Mouse (Mus musculus): Measurements from ENCODE around the gene Mtmr2.
"Not testable (repeated sequence)": the region's sequence is repeated elsewhere in the genome, so short reads cannot be mapped to it uniquely, and the experiment has no call there.

Gene Mtmr2

DNA sequence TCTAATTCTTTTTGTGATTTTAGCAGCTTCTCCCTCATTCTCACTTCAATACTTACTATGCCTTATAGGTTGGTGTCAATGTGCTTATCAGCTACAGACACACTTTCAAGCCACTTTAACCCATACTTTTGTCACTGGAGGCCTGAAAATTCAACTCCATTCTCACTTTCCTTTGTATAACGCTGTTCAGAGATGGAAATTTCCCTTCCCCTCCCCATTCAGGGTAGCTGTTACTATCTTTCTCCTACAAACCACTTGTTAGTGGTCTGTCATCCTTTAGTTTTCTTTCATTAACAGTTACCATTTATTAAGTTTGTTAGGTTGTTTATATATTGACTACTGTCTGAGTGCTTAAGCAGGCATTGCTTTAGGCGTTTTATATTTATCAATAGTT is at the start of gene Mtmr2:
Mtmr2 (plus strand) TSS at position 7 of the 394 bp plus-strand sequence.
- no peak for DNase-seq (ENCODE audit: low spot score in 2 of 2)

DNA sequence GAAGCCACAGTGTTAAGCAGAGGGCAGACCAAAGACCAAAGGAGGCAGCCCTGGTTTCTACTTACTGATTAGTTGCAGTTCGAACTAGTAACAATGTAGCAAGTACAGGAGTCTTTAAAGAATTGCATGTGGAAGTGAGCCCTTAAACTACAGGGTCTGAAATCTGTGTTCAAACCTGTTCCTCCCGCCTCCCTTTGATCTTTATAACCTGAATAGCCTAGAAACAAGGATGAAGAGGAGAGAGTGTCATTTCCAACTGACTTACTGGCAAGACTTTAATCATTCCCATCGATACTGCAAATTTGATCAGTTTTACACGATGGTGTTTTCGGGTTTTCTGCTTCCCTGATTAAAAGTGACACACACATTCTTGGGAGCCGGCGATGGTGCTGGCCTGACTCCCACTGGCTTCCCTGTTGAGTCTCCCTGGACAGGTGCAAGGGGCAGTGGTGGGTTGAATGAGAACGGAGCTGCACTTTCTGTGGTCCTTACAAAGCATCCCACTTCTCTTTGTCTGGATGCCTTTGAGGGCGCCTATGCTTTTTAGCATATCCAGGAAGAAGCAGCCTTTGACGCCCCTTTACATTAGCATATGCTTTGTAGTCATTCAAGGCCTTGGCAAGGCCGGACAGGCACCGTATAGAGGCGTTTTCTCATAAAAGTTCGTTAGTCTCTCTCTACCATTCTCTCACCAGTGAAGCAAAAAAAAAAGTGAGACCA is 49.0 kb upstream of the Mtmr2 start:
- no peak for DNase-seq (ENCODE audit: low spot score in 2 of 2)

DNA sequence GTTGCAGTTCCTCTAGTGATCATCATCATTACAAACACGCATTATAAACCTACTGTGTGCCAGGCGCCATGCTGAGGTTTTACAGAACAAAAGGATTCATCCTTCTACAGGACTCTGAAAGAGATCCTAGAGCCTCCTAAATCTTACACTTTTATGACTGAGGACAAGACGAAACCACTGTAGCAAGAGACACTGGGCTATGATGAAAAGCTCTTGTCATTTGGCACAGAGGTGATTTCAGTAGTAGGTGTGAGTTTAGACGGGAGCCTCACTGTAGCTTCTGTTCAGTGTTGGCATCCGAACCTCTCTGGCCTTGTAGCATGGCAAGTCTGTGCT is 48.5 kb upstream of the Mtmr2 start:
- no peak for DNase-seq (ENCODE audit: low spot score in 2 of 2)

- DNase-seq (ENCODE audit: low spot score in 2 of 2), result no peak
Observed at GRCm38 (mm10) chr9:13701773-13702172, 46.4 kb upstream of the Mtmr2 start.

GRCm38 (mm10) chr9:13703100-13703499 is 45.1 kb upstream of the Mtmr2 start:
- no peak for DNase-seq (ENCODE audit: low spot score in 2 of 2)

- DNase-seq (ENCODE audit: low spot score in 2 of 2), result no peak
Observed at GRCm38 (mm10) chr9:13704917-13705316, 43.3 kb upstream of the Mtmr2 start.

DNA sequence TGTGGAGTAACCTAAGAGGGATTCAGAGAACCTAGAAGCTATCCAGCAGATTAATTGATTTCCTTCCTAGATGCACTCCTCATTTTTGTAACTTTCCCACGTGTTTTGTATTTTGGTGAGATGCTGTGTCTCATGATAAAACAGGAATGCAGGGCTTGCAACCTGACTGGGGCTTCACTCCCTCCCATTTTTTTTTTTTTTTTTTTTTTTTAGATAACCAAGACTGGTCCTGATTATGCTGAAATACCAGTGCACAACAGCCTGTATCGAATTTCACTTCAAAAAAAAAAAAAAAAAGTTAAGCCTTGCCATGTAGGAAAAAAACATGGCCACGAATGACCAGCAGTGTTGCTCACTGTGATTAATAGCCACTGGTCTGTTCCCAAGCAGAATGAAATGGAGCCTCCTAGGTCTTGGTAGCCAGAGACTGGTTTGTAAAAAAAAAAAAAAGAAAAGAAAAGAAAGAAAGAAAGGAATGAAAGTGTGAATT is 41.1 kb upstream of the Mtmr2 start:
- DNase-seq (ENCODE audit: low spot score in 2 of 2), result no peak

DNA sequence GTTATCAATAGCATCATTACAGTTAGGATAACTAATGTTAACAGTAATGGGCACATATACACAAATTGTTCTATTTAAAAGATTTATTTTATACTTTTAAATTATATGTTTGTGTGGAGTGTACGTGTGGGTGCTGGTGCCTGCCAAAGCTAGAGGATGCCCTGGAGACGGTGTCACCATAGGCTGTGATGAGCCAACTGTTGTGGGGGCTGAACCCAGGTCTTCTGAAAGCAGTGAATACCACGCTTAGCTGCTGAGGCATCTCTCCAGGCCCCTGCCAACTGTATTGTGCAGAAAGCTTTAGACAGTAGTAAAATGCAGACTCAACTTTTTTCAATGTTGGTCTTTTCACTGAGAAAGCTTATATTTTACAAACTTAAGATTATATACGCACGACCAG is 38.8 kb upstream of the Mtmr2 start:
- no peak for DNase-seq (ENCODE audit: low spot score in 2 of 2)

DNA sequence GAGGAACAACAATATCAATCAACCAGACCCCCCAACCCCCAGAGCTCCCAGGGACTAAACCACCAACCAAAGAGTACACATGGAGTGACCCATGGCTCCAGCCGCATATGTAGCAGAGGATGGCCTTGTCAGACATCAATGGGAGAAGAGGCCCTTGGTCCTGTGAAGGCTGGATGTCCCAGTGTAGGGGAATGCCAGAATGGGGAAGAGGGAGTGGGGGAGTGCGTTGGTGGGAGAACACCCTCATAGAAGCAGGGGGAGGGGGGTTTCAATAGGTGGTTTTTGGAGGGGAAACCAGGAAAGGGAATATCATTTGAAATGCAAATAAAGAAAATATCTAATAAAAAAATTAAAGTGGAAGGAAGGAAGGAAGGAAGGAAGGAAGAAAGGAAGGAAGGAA is 32.3 kb upstream of the Mtmr2 start:
- not testable (repeated sequence) for DNase-seq (ENCODE audit: low spot score in 2 of 2)

- DNase-seq (ENCODE audit: low spot score in 2 of 2), result peak; percentile 77 to 87
Observed at GRCm38 (mm10) chr9:13716316-13717099, 31.7 kb upstream of the Mtmr2 start.

DNA sequence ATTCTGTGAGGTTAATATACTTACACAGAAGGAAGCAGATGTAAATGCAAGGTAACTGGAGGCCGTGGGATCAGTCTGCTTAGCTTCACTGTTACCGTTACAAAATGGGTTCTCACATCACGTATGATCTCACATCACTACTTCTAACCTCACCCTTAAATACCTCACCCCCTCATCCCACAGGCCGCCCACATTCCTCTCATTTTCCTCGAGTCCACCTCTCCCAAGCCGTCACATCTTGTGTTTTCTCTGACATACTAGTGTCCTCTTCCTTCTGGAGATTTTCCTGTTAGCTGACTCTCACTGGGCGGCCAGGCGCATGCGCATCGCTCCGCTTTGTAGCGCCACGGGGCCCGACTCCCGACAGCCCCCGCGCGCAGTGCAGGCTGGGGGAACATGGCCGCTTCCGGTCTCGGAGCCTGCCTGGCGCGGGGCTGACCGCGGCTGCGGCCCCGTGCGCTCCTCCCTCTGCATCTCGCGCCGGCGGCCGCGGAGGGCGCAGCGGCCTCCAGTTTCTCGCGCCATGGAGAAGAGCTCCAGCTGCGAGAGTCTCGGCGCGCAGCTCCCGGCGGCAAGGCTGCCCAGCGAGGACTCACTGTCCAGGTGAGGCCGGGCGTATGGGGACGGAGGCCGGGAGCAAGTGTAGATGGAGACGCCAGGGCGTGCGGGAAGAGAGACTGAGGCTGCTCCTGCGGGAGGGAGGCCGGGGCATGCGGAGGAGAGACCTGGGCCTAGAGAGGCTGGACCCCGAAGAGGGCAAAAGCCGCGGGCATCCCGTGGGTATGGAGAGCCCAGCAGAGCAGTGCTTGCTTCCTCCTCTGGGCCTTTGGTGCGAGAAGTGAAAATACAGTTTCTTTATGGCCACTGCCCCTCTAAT is 826 bp downstream of the Mtmr2 start:
- peak; percentile 96 for DNase-seq (ENCODE audit: low spot score in 2 of 2)

GRCm38 (mm10) chr9:13749675-13749998 is 1.4 kb downstream of the Mtmr2 start:
- DNase-seq (ENCODE audit: low spot score in 2 of 2), result no peak

DNA sequence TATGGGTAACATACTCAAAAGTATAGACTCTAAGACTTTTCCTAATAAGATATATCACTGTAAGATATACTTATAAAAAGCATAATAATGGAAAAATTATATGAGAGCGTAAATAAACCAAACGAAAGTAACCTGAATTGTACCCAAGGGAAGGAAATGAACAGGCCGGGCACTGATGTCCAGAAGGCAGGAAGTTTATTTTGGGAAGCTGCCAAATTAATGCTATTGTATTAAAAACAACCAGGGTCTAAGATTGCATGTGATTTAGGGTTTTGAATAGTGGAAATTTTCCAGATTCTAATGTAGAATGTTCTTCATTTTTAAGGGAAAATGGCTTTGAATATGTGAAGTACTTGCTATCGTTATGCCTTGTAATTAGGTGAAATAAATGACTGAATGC is 4.3 kb downstream of the Mtmr2 start:
- no peak for DNase-seq (ENCODE audit: low spot score in 2 of 2)

GRCm38 (mm10) chr9:13760430-13760829 is 12.2 kb downstream of the Mtmr2 start:
- DNase-seq (ENCODE audit: low spot score in 2 of 2), result no peak

- no peak for DNase-seq (ENCODE audit: low spot score in 2 of 2)
Observed at GRCm38 (mm10) chr9:13765624-13766023, 17.4 kb downstream of the Mtmr2 start.

- no peak for DNase-seq (ENCODE audit: low spot score in 2 of 2)
Observed at GRCm38 (mm10) chr9:13766570-13766969, 18.4 kb downstream of the Mtmr2 start.

- no peak for DNase-seq (ENCODE audit: low spot score in 2 of 2)
Observed at GRCm38 (mm10) chr9:13774732-13775131, 26.5 kb downstream of the Mtmr2 start.

- no peak for DNase-seq (ENCODE audit: low spot score in 2 of 2)
Observed at GRCm38 (mm10) chr9:13781985-13782384, 33.8 kb downstream of the Mtmr2 start.

GRCm38 (mm10) chr9:13790864-13791263 is 42.7 kb downstream of the Mtmr2 start:
- DNase-seq (ENCODE audit: low spot score in 2 of 2), result not testable (repeated sequence)

GRCm38 (mm10) chr9:13794302-13794701 is 46.1 kb downstream of the Mtmr2 start:
- no peak for DNase-seq (ENCODE audit: low spot score in 2 of 2)

- DNase-seq (ENCODE audit: low spot score in 2 of 2), result no peak
Observed at GRCm38 (mm10) chr9:13794756-13795155, 46.5 kb downstream of the Mtmr2 start.

DNA sequence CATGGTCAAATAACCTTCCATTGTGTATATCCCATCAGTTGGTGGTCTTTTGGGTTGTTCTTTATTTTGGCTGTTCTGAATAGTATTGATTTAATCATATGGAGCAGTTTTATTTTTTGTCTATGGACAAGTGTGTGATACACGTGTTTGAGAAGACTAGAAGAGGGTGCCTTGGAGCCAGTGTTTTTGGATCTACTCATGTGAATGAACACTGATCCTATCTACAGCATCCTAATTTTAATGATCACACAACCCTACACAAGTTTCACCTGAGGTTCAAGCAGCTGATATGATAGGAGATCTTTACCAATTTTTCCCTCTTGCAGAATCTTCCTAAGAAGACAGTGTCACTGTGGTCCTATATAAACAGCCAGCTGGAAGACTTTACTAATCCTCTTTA is 56.3 kb downstream of the Mtmr2 start:
- DNase-seq (ENCODE audit: low spot score in 2 of 2), result no peak

Measured in frontal cortex, postnatal 36 days (tissue).